Mouse (Mus musculus) G1E (cell line): Measurements from ENCODE around the gene Ttc27. TPM values are rescaled to one million over a fixed set of nuclear protein-coding genes. Genes with fewer than 3 reads are reported as not detected.

Experiments
- ATAC-seq: 2 replicates; pipeline ENCODE4 v1.8.0; 2016; ENCODE audit warnings: mild to moderate bottlenecking; ENCODE audit not compliant: insufficient number of reproducible peaks, poor library complexity, low FRiP score, severe bottlenecking; ENCODE audit errors: extremely low read depth
- DNase-seq: peaks from one replicate; pipeline ENCODE4 v3.0.0; 2012; ENCODE audit warnings: low spot score
- H3K27me3 ChIP-seq: 2 replicates; pipeline ENCODE4 v1.6.1; 2012; ENCODE audit warnings: mild to moderate bottlenecking, low read length, inconsistent platforms; ENCODE audit not compliant: insufficient read depth
- H3K36me3 ChIP-seq: replicated peaks from 2 replicates; pipeline ENCODE3; 2012; ENCODE audit warnings: mild to moderate bottlenecking, inconsistent platforms
- H3K4me1 ChIP-seq: 2 replicates; pipeline ENCODE4 v1.6.1; 2012; ENCODE audit warnings: low read depth, low read length, inconsistent platforms, mixed read lengths; ENCODE audit not compliant: insufficient read depth
- H3K4me3 ChIP-seq: 2 replicates; pipeline ENCODE4 v1.5.1; 2012; ENCODE audit warnings: low read depth, mild to moderate bottlenecking, inconsistent platforms, low read length, moderate library complexity, mixed read lengths
- H3K9me3 ChIP-seq: replicated peaks from 2 replicates; pipeline ENCODE4 v1.6.1; 2012; ENCODE audit warnings: inconsistent platforms
- CTCF ChIP-seq: IDR thresholded peaks from 2 replicates; pipeline ENCODE4 v1.5.1; 2012; ENCODE audit warnings: low read depth, low read length, inconsistent platforms, mixed read lengths
- GATA1 ChIP-seq: IDR thresholded peaks from 2 replicates; pipeline ENCODE4 v1.6.1; 2012; ENCODE audit warnings: borderline replicate concordance, low read length, inconsistent platforms, mixed read lengths
- GATA2 ChIP-seq: IDR thresholded peaks from 2 replicates; pipeline ENCODE4 v1.6.1; 2012; ENCODE audit warnings: low read depth, low read length, inconsistent platforms, borderline replicate concordance
- POLR2AphosphoS5 ChIP-seq: IDR thresholded peaks from 2 replicates; pipeline ENCODE4 v1.6.1; 2012; ENCODE audit warnings: low read depth, low read length, inconsistent platforms; ENCODE audit not compliant: insufficient replicate concordance
- TAL1 ChIP-seq: conservative IDR thresholded peaks from 2 replicates; pipeline ENCODE4 v1.6.1; 2012; ENCODE audit warnings: low read depth, low read length, inconsistent platforms, mixed read lengths
- polyA plus RNA-seq: library from polyadenylated mRNA; stranded (reverse); fragments of >175 nt; gene quantifications from 2 replicates; pipeline ENCODE4 v1.2.3, GENCODE M21; 2012
- total RNA-seq, 2 experiments: library from RNA; stranded (forward) in 1 of 2; stranded (reverse) in 1 of 2; fragments of 200-1000 nt in 1 of 2; fragments of >200 nt in 1 of 2; fragmentation: Nextera tagmentation in 1 of 2; gene quantifications; 2 replicates each; pipeline ENCODE4 v1.2.3; 2014 to 2017

Ttc27 gene
- 20.5 and 23.1 TPM in 2 replicates for total RNA-seq (2014; fragmentation: Nextera tagmentation)
- total RNA-seq (2017) = 35.3 and 39.4 TPM in 2 replicates
- polyA plus RNA-seq = 5.5 and 20.5 TPM in 2 replicates

- Histone ChIP-seq H3K4me3 (peak within 1 kb of the TSS; percentile 91), H3K9me3 (no peaks in the 10 kb centered on the region), H3K36me3 (peaks cover 39% of the 10 kb centered on the region), H3K4me1 (peaks cover 23% of the 10 kb centered on the region), H3K27me3 (0 out of 2 replicates have a peak, but pooled peaks cover 4% of the 10 kb centered on the region)
- TF ChIP-seq GATA1 (no peak), TAL1 (no peak)
- DNase-seq (peak; percentile 96), ATAC-seq (peak; percentile 94)
Measured at GRCm38 (mm10) chr17:74717618-74718151, at the start of gene Ttc27. Ttc27 (plus strand) TSS chr17:74717732.

DNA sequence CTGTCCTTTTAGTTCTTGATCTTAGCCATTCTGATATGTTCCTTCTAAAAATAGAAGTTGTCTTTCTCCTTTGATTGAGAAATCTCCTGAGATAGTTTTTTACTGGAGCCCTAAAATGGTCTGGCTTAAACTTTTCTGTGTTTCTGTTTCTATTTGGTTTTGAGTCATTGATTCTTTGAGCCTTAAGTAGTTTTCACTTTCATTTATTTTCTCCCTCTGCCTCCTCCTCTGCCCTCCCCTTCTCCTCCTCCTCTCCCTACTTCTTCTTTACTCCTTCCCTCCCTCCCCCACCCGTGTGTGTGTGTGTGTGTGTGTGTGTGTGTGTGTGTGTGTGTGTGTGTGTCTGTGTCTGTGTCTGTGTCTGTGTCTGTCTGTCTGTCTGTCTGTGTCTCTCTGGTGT lies 49.5 kb upstream of the Ttc27 start:
- no peak overlapping the region for H3K4me3 ChIP-seq
- H3K27me3 ChIP-seq = no peaks in the 10 kb centered on the region
- ATAC-seq (no peak), DNase-seq (no peak)
- no peaks in the 10 kb centered on the region for H3K4me1 ChIP-seq
- H3K36me3 ChIP-seq = peaks cover 77% of the 10 kb centered on the region
- TF ChIP-seq TAL1 (no peak), GATA1 (no peak), POLR2AphosphoS5 (no peak), GATA2 (no peak), CTCF (no peak)
- H3K9me3 ChIP-seq = no peaks in the 10 kb centered on the region

- H3K4me1 ChIP-seq = no peaks in the 10 kb centered on the region
- ATAC-seq = no peak
- DNase-seq = no peak
- no peak for TF ChIP-seq CTCF
- no peak for TF ChIP-seq GATA2
- TF ChIP-seq GATA1 = no peak
- no peak for TF ChIP-seq TAL1
- TF ChIP-seq POLR2AphosphoS5 = no peak
- no peaks in the 10 kb centered on the region for H3K27me3 ChIP-seq
- H3K36me3 ChIP-seq = peaks cover 71% of the 10 kb centered on the region
- H3K9me3 ChIP-seq = no peaks in the 10 kb centered on the region
- H3K4me3 ChIP-seq = no peak overlapping the region
Measured at GRCm38 (mm10) chr17:74670031-74670430, 47.5 kb upstream of the Ttc27 start.

DNA sequence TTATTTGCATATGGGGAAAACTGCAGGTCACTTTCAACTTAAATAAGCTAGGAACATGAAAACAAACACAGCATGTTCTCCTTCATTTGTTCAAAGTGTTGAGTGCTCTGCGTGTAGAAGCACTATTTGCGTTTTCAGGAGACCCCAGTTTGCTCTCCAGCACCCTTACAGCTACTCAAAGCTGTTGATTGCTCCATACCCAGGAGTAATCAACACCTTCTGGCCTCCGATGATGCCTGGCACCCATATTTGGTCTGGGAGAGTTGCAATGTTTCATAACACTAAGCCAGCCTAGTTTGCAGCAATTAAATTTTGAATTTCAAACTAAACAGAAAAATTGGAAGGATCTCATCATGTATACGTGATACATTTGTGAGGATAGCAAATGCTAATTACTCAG lies 45.1 kb upstream of the Ttc27 start:
- Histone ChIP-seq H3K27me3 (no peaks in the 10 kb centered on the region), H3K36me3 (peaks cover 73% of the 10 kb centered on the region), H3K4me1 (no peaks in the 10 kb centered on the region), H3K9me3 (no peaks in the 10 kb centered on the region), H3K4me3 (no peak overlapping the region)
- ATAC-seq = no peak
- no peak for DNase-seq
- no peak for TF ChIP-seq CTCF
- TF ChIP-seq POLR2AphosphoS5 = no peak
- no peak for TF ChIP-seq TAL1
- no peak for TF ChIP-seq GATA2
- no peak for TF ChIP-seq GATA1

- DNase-seq = no peak
- TF ChIP-seq CTCF (0 out of 2 replicates have a peak, but pooled peaks have one; percentile 12), POLR2AphosphoS5 (no peak), TAL1 (no peak), GATA1 (no peak)
- ATAC-seq = no peak
Measured at GRCm38 (mm10) chr17:74673251-74673650, 44.3 kb upstream of the Ttc27 start.

GRCm38 (mm10) chr17:74678061-74678460 lies 39.5 kb upstream of the Ttc27 start:
- peaks cover 66% of the 10 kb centered on the region for H3K36me3 ChIP-seq
- TF ChIP-seq CTCF = no peak

More at GRCm38 (mm10) chr17:74673251-74673650, 44.3 kb upstream of the Ttc27 start:
- Histone ChIP-seq H3K9me3 (no peaks in the 10 kb centered on the region), H3K27me3 (no peaks in the 10 kb centered on the region), H3K36me3 (peaks cover 75% of the 10 kb centered on the region), H3K4me1 (no peaks in the 10 kb centered on the region), H3K4me3 (no peak overlapping the region)

GRCm38 (mm10) chr17:74684927-74685326 lies 32.6 kb upstream of the Ttc27 start:
- no peak for ATAC-seq
- H3K9me3 ChIP-seq = no peaks in the 10 kb centered on the region
- peaks cover 61% of the 10 kb centered on the region for H3K36me3 ChIP-seq

More at GRCm38 (mm10) chr17:74678061-74678460, 39.5 kb upstream of the Ttc27 start:
- DNase-seq (no peak), ATAC-seq (no peak)
- Histone ChIP-seq H3K4me1 (no peaks in the 10 kb centered on the region), H3K4me3 (no peak overlapping the region), H3K9me3 (no peaks in the 10 kb centered on the region), H3K27me3 (no peaks in the 10 kb centered on the region)

More at GRCm38 (mm10) chr17:74684927-74685326, 32.6 kb upstream of the Ttc27 start:
- no peak overlapping the region for H3K4me3 ChIP-seq
- DNase-seq = no peak
- no peaks in the 10 kb centered on the region for H3K27me3 ChIP-seq
- no peaks in the 10 kb centered on the region for H3K4me1 ChIP-seq
- no peak for TF ChIP-seq CTCF
- no peak for TF ChIP-seq POLR2AphosphoS5
- no peak for TF ChIP-seq GATA1
- TF ChIP-seq TAL1 = no peak
- no peak for TF ChIP-seq GATA2
